Mouse (Mus musculus) CD4-positive, CD25-positive, alpha-beta regulatory T cell, adult 4 months (primary cell): ENCODE measurements around the gene Ear2. TPM values are rescaled to one million over a fixed set of nuclear protein-coding genes. Genes with fewer than 3 reads are reported as not detected.
"Not testable (repeated sequence)": the region's sequence is repeated elsewhere in the genome, so short reads cannot be mapped to it uniquely, and the experiment has no call there.

Experiments
- ATAC-seq: one replicate; pipeline ENCODE4 v1.8.0; 2017
- polyA plus RNA-seq, 2 experiments: library from polyadenylated mRNA; unstranded; fragments of 100-300 nt; shearing (Covaris generic); gene quantifications; one replicate each; pipeline ENCODE4 v1.2.1; 2017

The Ear2 gene
- polyA plus RNA-seq, result 1 to 10 TPM in 1 of 2 experiments, not detected in 1; 1.4 TPM

GRCm38 (mm10) chr14:44102354-44102753 lies at the start of gene Ear2:
Ear2 (plus strand) TSS chr14:44102654.
- not testable (repeated sequence) for ATAC-seq

DNA sequence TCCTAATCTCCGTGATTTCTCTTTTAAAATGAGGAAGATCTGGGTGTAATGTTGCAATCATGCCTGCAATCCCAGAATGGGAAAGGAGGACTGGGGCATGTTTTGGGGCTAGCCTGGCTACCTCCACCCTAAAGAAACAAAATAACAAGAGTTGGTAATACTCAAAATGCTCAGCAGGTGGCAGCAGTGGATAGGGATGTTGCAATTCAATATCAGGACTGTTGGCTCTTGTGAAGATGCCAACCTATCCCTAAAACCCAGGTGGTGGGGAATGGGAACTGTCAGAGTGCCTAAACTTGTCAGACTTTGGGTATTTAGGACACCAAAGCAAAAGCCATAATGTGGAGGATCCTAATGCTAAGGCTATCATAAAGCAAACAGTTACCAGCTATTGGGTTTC lies 34.6 kb upstream of the Ear2 start:
- ATAC-seq, result not testable (repeated sequence)

DNA sequence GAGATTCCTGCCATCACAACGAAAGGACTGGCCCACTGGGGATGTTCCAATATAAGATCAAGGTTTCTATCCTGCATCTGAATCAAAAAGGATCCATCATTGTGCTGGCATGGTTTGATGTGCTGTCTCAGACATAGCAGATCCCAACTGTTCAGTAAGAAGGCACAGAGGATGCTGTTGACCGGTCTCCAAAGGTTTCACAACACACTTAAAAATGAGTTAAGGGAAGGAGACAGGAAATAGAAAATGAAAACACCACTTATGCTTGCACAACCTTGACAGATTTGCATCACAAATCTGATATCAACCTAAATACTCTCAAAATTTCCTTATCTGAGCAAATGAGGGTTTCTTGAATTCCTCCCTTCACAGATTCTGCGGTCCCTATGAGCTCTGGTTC lies 31.9 kb upstream of the Ear2 start:
- ATAC-seq, result not testable (repeated sequence)

DNA sequence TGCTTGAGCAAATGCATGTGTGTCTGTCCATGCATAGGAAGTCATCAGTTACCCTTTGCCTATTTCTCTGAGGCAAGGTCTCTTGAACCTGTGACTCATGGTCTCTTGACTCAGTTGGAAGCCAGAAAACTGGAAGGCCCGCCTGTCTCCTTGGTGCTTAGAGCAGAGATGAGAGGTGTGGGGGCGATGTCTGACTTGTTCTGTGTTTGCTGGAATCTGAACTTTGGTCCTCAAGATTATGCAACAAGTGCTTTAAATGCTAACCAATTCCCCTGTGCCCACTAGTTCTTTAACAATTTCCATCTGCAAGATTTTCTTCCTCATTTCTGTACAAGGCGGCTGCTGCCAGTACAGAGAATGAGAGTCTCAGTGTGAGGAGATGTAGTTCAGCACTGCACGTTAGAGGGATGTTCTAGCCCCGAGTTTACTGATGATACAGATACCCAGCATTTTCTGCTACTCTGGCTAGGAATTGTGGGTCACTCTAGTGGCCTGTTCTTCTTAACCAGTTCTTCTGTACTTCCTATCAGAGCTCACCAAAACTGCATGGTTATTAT lies 24.6 kb upstream of the Ear2 start:
- not testable (repeated sequence) for ATAC-seq

DNA sequence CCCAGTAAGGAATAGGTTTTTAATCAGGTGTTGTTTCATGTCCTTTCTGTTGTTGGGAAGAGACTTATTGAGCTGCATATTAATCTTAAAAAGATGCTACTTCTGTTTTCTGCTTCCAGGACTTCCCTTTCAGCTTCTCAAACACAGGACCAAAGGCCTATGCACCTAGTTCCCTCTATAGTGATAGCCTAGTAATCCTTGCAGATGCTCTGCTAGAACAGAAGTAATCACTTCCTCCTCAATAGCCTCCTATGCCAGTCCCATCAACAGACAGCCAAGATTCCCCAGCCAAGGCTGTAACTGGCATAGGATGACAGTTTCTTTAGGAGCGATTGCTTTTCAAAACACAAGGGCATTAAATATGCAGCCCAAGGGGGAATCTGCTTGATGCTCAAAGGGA lies 15.9 kb upstream of the Ear2 start:
- not testable (repeated sequence) for ATAC-seq

GRCm38 (mm10) chr14:44087535-44087934 lies 14.9 kb upstream of the Ear2 start:
- ATAC-seq, result not testable (repeated sequence)

DNA sequence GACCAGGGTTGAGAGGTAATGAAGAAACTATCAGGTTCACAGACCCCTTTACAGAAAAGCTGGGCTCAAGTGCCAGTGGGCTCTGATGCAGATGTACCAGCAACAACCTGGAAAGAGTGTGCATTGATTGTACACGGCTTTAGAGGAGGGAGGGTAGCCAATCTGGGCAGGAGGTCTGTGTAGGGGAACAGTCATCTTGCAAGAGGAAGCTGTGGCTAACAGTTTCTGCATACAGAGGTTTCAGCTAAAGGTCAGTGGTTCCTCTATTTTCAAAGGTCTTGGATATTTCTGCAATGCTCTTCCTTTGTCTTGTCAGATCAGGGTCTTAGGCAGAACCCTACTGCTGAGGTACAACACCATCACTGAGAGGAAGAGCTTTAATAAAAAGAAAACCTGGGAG lies 10.9 kb upstream of the Ear2 start:
- not testable (repeated sequence) for ATAC-seq

DNA sequence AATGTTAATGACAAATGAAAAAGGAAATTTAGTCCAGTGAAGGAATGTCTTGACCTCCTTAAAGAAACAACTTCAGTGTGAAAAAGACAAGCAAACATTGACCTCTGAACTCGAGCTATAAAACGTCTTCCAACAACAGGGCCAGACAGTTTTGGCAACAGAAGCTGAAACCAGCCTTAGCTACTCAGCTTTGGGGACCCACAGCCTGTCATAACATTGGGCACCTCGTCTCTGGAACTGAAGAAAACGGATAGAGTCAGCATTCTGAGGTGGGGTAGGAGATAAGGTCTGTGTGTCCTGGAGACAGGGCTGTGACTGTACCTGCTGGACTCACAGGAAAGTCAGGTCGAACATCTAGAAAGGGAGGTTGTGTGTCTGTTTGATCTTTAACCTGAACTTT lies 8.0 kb upstream of the Ear2 start:
- ATAC-seq, result not testable (repeated sequence)

DNA sequence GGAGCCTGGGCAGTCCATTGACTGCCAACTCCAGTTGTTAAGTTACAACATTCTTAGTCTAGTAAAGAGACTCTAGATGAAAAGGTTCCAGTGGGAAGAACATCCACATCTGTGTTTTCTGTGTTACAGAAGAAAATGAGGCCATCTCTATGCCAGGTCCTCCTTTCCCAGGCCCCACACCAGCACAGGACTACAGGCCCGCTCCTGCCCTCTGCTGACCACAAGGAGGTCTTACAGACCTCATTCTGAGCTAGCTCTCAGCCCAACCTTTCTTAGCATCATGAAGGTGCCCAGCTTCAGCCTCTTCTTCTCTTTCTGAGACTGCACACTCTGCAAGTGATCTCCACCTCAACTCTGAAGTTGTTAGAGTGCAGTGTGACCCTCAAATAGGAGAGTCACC lies 2.4 kb upstream of the Ear2 start:
- not testable (repeated sequence) for ATAC-seq

DNA sequence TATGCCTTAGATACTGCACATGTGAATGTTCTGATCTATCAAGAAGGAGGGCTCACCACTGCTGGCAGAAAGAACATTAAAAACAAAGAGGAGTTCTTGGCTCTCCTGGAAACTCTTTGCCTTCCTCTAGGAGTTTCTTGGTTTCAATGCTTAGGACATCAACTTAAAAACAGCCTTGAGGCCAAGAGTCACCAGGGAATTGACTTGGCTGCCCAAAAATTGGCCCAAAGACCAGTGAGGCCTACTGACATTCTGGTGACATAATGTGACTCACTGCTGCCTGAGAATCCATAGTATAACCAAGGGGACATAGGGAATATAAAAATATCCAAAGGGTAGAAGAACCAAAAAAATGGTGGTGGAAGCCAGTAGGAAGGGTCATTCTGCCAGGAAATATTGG lies 8.5 kb downstream of the Ear2 start:
- no peak for ATAC-seq

GRCm38 (mm10) chr14:44123551-44123950 lies 21.1 kb downstream of the Ear2 start, which contains the start of gene Gm3327:
Gm3327 (plus strand) TSS chr14:44123851.
- not testable (repeated sequence) for ATAC-seq

Other genes starting within 250 kb of the Ear2 start
- not detected for gene Ear1, start 227.1 kb upstream of the Ear2 start, polyA plus RNA-seq
- gene Ear10, start 179.1 kb upstream of the Ear2 start, polyA plus RNA-seq, result not detected
- gene Gm8113, start 177.3 kb upstream of the Ear2 start, polyA plus RNA-seq, result under 1 TPM in 1 of 2 experiments, not detected in 1; 0.15 TPM
- gene Ang5, start 145.6 kb upstream of the Ear2 start, polyA plus RNA-seq, result not detected
- gene Ang6, start 100.4 kb upstream of the Ear2 start, polyA plus RNA-seq, result not detected
- not detected for gene Gm3327, start 21.2 kb downstream of the Ear2 start, polyA plus RNA-seq
- not detected for gene Gm8212, start 95.0 kb downstream of the Ear2 start, polyA plus RNA-seq
- gene 4930503E14Rik, start 110.6 kb downstream of the Ear2 start, polyA plus RNA-seq, result not detected
- not detected for gene Gm8220, start 182.9 kb downstream of the Ear2 start, polyA plus RNA-seq
- not detected for gene Gm5930, start 235.9 kb downstream of the Ear2 start, polyA plus RNA-seq